Mouse (Mus musculus): Measurements from ENCODE around the gene Gm28043. TPM values are rescaled to one million over a fixed set of nuclear protein-coding genes. Genes with fewer than 3 reads are reported as not detected.

Gene Gm28043
- polyA plus RNA-seq, 1 experiment from 2014 or later, result 1.1 TPM

GRCm38 (mm10) chr17:29692827-29693226 lies 78.2 kb downstream of the Gm28043 start:
- H3K27ac ChIP-seq (replicated peaks), result no peak overlapping the region
- H3K4me3 ChIP-seq (ENCODE audit: low read depth, low read length), result no peak overlapping the region
- H3K9ac ChIP-seq (ENCODE audit: low read length), result no peak overlapping the region
- H3K9me3 ChIP-seq (ENCODE audit: control insufficient read depth, low read length), result no peaks in the 10 kb centered on the region
- peaks cover 30% of the 10 kb centered on the region for H3K36me3 ChIP-seq (ENCODE audit: control insufficient read depth, insufficient read depth, low read length)
- no peak for TF ChIP-seq CTCF (IDR thresholded peaks at IDR 0.05; ENCODE audit: low read depth)
- no peak overlapping the region for H3K4me2 ChIP-seq (replicated peaks; ENCODE audit: low read depth)
- ATAC-seq (ENCODE audit: low FRiP score, low TSS enrichment) (no peak), DNase-seq (ENCODE audit: low spot score) (no peak)
- H3K27me3 ChIP-seq (ENCODE audit: control insufficient read depth, insufficient read depth, low read length), result no peaks in the 10 kb centered on the region
- no peaks in the 10 kb centered on the region for H3K4me1 ChIP-seq (replicated peaks; ENCODE audit: control insufficient read depth, insufficient read depth)
- WGBS, result 84% methylated on average over 2 of the region's 2 CpGs

- DNase-seq (ENCODE audit: low spot score) (no peak), ATAC-seq (ENCODE audit: low FRiP score, low TSS enrichment) (no peak)
- H3K27ac ChIP-seq (replicated peaks), result no peak overlapping the region
- no peak overlapping the region for H3K4me2 ChIP-seq (replicated peaks; ENCODE audit: low read depth)
- 92% methylated on average over 2 of the region's 2 CpGs for WGBS
- H3K4me1 ChIP-seq (replicated peaks; ENCODE audit: control insufficient read depth, insufficient read depth), result no peaks in the 10 kb centered on the region
- no peak overlapping the region for H3K9ac ChIP-seq (ENCODE audit: low read length)
- TF ChIP-seq EP300 (optimal IDR thresholded peaks at IDR 0.05), result no peak
- no peak for TF ChIP-seq CTCF (IDR thresholded peaks at IDR 0.05; ENCODE audit: low read depth)
- H3K27me3 ChIP-seq (ENCODE audit: control insufficient read depth, insufficient read depth, low read length), result no peaks in the 10 kb centered on the region
- H3K36me3 ChIP-seq (ENCODE audit: control insufficient read depth, insufficient read depth, low read length), result peaks cover 33% of the 10 kb centered on the region
- H3K4me3 ChIP-seq (ENCODE audit: low read depth, low read length), result no peak overlapping the region
- no peaks in the 10 kb centered on the region for H3K9me3 ChIP-seq (ENCODE audit: control insufficient read depth, low read length)
Measured at GRCm38 (mm10) chr17:29693571-29693970, 78.9 kb downstream of the Gm28043 start.

GRCm38 (mm10) chr17:29694516-29694915 lies 79.8 kb downstream of the Gm28043 start:
- Histone ChIP-seq H3K27me3 (ENCODE audit: control insufficient read depth, insufficient read depth, low read length) (no peaks in the 10 kb centered on the region), H3K4me2 (replicated peaks; ENCODE audit: low read depth) (no peak overlapping the region), H3K9ac (ENCODE audit: low read length) (no peak overlapping the region), H3K36me3 (ENCODE audit: control insufficient read depth, insufficient read depth, low read length) (peaks cover 43% of the 10 kb centered on the region), H3K4me3 (ENCODE audit: low read depth, low read length) (no peak overlapping the region), H3K27ac (replicated peaks) (no peak overlapping the region), H3K9me3 (ENCODE audit: control insufficient read depth, low read length) (no peaks in the 10 kb centered on the region), H3K4me1 (replicated peaks; ENCODE audit: control insufficient read depth, insufficient read depth) (no peaks in the 10 kb centered on the region)
- TF ChIP-seq CTCF (IDR thresholded peaks at IDR 0.05; ENCODE audit: low read depth) (no peak), EP300 (optimal IDR thresholded peaks at IDR 0.05) (no peak)
- ATAC-seq (ENCODE audit: low FRiP score, low TSS enrichment) (no peak), DNase-seq (ENCODE audit: low spot score) (no peak)
- WGBS, result 77% methylated on average over 4 of the region's 4 CpGs

GRCm38 (mm10) chr17:29696940-29697339 lies 82.3 kb downstream of the Gm28043 start:
- Histone ChIP-seq H3K9ac (ENCODE audit: low read length) (no peak overlapping the region), H3K9me3 (ENCODE audit: control insufficient read depth, low read length) (no peaks in the 10 kb centered on the region), H3K36me3 (ENCODE audit: control insufficient read depth, insufficient read depth, low read length) (peaks cover 54% of the 10 kb centered on the region), H3K4me1 (replicated peaks; ENCODE audit: control insufficient read depth, insufficient read depth) (no peaks in the 10 kb centered on the region), H3K4me2 (replicated peaks; ENCODE audit: low read depth) (no peak overlapping the region), H3K27me3 (ENCODE audit: control insufficient read depth, insufficient read depth, low read length) (no peaks in the 10 kb centered on the region), H3K27ac (replicated peaks) (no peak overlapping the region), H3K4me3 (ENCODE audit: low read depth, low read length) (no peak overlapping the region)
- WGBS, result 92% methylated on average over 8 of the region's 8 CpGs
- DNase-seq (ENCODE audit: low spot score), result no peak
- ATAC-seq (ENCODE audit: low FRiP score, low TSS enrichment), result no peak
- no peak for TF ChIP-seq CTCF (IDR thresholded peaks at IDR 0.05; ENCODE audit: low read depth)
- no peak for TF ChIP-seq EP300 (optimal IDR thresholded peaks at IDR 0.05)

- peaks cover 57% of the 10 kb centered on the region for H3K36me3 ChIP-seq (ENCODE audit: control insufficient read depth, insufficient read depth, low read length)
- no peaks in the 10 kb centered on the region for H3K27me3 ChIP-seq (ENCODE audit: control insufficient read depth, insufficient read depth, low read length)
- H3K9me3 ChIP-seq (ENCODE audit: control insufficient read depth, low read length), result no peaks in the 10 kb centered on the region
- no peak overlapping the region for H3K27ac ChIP-seq (replicated peaks)
- TF ChIP-seq CTCF (IDR thresholded peaks at IDR 0.05; ENCODE audit: low read depth), result no peak
- TF ChIP-seq EP300 (optimal IDR thresholded peaks at IDR 0.05), result no peak
- ATAC-seq (ENCODE audit: low FRiP score, low TSS enrichment) (no peak), DNase-seq (ENCODE audit: low spot score) (no peak)
- no peak overlapping the region for H3K9ac ChIP-seq (ENCODE audit: low read length)
- H3K4me1 ChIP-seq (replicated peaks; ENCODE audit: control insufficient read depth, insufficient read depth), result no peaks in the 10 kb centered on the region
- 90% methylated on average over 6 of the region's 6 CpGs for WGBS
- H3K4me2 ChIP-seq (replicated peaks; ENCODE audit: low read depth), result no peak overlapping the region
- no peak overlapping the region for H3K4me3 ChIP-seq (ENCODE audit: low read depth, low read length)
Measured at GRCm38 (mm10) chr17:29698421-29698820, 83.7 kb downstream of the Gm28043 start.

GRCm38 (mm10) chr17:29700573-29700972 lies 85.9 kb downstream of the Gm28043 start:
- DNase-seq (ENCODE audit: low spot score) (no peak), ATAC-seq (ENCODE audit: low FRiP score, low TSS enrichment) (no peak)
- H3K9ac ChIP-seq (ENCODE audit: low read length), result no peak overlapping the region
- no peak overlapping the region for H3K4me2 ChIP-seq (replicated peaks; ENCODE audit: low read depth)
- H3K9me3 ChIP-seq (ENCODE audit: control insufficient read depth, low read length), result no peaks in the 10 kb centered on the region
- no peak overlapping the region for H3K4me3 ChIP-seq (ENCODE audit: low read depth, low read length)
- no peaks in the 10 kb centered on the region for H3K4me1 ChIP-seq (replicated peaks; ENCODE audit: control insufficient read depth, insufficient read depth)
- H3K36me3 ChIP-seq (ENCODE audit: control insufficient read depth, insufficient read depth, low read length), result peaks cover 41% of the 10 kb centered on the region
- TF ChIP-seq EP300 (optimal IDR thresholded peaks at IDR 0.05), result no peak
- no peak for TF ChIP-seq CTCF (IDR thresholded peaks at IDR 0.05; ENCODE audit: low read depth)
- WGBS, result 95% methylated on average over 7 of the region's 7 CpGs
- H3K27me3 ChIP-seq (ENCODE audit: control insufficient read depth, insufficient read depth, low read length), result no peaks in the 10 kb centered on the region
- H3K27ac ChIP-seq (replicated peaks), result no peak overlapping the region

Measured in stomach, postnatal 0 days (tissue).